Mouse (Mus musculus): ENCODE measurements at regions not wholly inside any gene's neighbourhood (a gene's known extent, or its start where the extent isn't known, plus 50 kb on each side); places are given as distances from the start of the nearest gene placed in this dataset.

DNA sequence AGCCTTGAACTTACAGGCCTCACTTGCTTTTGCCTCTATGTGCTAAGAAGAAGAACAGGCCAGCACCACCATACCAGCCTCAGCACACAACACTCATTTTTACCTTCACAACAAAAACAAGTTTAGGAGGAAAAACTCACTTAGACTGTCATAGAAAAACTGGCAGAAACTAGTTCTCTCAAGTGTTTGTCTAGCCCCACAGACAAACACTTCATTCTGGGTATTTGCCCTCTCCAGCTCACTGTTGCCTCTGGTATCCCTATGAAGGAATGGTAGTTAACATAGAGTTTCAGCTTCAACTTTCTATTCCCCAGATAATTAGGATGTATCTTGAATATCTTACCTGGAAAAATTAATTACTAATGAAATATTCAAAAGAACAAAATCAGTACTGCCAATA, 433.6 kb upstream of the Tle4 start:
- Histone ChIP-seq H3K27me3 (ENCODE audit: insufficient read depth, low read length) (no peaks in the 10 kb centered on the region), H3K27ac (ENCODE audit: low read depth, low read length) (no peak overlapping the region), H3K9ac (no peak overlapping the region), H3K4me2 (ENCODE audit: low read depth) (no peak overlapping the region), H3K36me3 (ENCODE audit: insufficient read depth) (no peaks in the 10 kb centered on the region), H3K4me1 (ENCODE audit: insufficient read depth) (no peaks in the 10 kb centered on the region), H3K9me3 (ENCODE audit: low read length) (no peaks in the 10 kb centered on the region), H3K4me3 (ENCODE audit: low read depth, low read length) (no peak overlapping the region)
- no peak for TF ChIP-seq CTCF (IDR thresholded peaks at IDR 0.05; ENCODE audit: low read depth)
- DNase-seq (no peak), ATAC-seq (no peak)

DNA sequence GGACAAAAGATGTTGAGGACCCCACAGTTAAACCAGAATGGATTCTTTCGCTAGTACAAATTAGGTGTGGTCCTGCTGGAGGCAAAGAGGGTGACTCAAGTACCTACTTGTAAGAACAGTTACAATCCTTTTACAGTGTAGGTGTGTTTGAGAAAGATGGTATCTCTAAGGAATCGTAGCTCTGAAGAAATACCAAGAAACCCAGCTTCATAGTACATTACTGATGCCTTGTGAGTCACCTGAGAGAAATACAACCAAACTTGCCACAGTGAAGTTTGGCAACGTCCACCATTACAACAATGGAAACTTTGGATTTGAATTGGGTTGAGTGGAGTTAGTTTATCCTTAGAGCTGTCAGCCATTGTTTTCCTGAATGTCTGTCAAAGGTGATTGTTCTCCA, 405.7 kb upstream of the Tle4 start:
- WGBS = 70% methylated on average over 3 of the region's 3 CpGs
- no peaks in the 10 kb centered on the region for H3K27me3 ChIP-seq (ENCODE audit: insufficient read depth, low read length)
- TF ChIP-seq CTCF (IDR thresholded peaks at IDR 0.05; ENCODE audit: low read depth) = no peak
- no peak overlapping the region for H3K27ac ChIP-seq (ENCODE audit: low read depth, low read length)
- ATAC-seq = no peak
- DNase-seq = no peak
- H3K4me3 ChIP-seq (ENCODE audit: low read depth, low read length) = no peak overlapping the region
- no peaks in the 10 kb centered on the region for H3K9me3 ChIP-seq (ENCODE audit: low read length)
- H3K36me3 ChIP-seq (ENCODE audit: insufficient read depth) = no peaks in the 10 kb centered on the region
- H3K4me2 ChIP-seq (ENCODE audit: low read depth) = no peak overlapping the region
- no peak overlapping the region for H3K9ac ChIP-seq
- H3K4me1 ChIP-seq (ENCODE audit: insufficient read depth) = no peaks in the 10 kb centered on the region

DNA sequence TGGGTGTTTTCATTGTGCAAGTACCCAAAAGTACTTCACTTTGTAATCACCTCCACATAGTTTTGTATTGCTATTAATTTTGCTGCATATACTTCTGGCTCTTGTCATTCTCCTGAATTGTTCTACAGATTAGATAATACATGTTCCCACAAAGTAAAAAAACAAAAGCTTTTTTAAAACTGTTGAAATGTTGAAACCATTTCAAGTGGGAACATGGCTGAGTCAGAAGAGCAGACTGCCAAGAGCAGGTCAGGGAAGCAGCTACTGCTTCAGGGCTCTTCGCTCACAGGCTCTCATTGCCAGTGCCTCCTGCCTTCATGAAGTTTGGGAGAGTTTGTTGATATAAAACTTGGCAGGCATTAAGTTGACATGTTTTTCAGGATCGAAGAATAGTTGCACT, 395.5 kb upstream of the Tle4 start:
- Histone ChIP-seq H3K36me3 (ENCODE audit: insufficient read depth) (no peaks in the 10 kb centered on the region), H3K4me3 (ENCODE audit: low read depth, low read length) (no peak overlapping the region), H3K27ac (ENCODE audit: low read depth, low read length) (no peak overlapping the region), H3K27me3 (ENCODE audit: insufficient read depth, low read length) (no peaks in the 10 kb centered on the region), H3K4me1 (ENCODE audit: insufficient read depth) (no peaks in the 10 kb centered on the region), H3K4me2 (ENCODE audit: low read depth) (no peak overlapping the region), H3K9me3 (ENCODE audit: low read length) (no peaks in the 10 kb centered on the region), H3K9ac (no peak overlapping the region)
- TF ChIP-seq CTCF (IDR thresholded peaks at IDR 0.05; ENCODE audit: low read depth) = no peak
- no peak for ATAC-seq
- 86% methylated on average over 2 of the region's 2 CpGs for WGBS
- no peak for DNase-seq

DNA sequence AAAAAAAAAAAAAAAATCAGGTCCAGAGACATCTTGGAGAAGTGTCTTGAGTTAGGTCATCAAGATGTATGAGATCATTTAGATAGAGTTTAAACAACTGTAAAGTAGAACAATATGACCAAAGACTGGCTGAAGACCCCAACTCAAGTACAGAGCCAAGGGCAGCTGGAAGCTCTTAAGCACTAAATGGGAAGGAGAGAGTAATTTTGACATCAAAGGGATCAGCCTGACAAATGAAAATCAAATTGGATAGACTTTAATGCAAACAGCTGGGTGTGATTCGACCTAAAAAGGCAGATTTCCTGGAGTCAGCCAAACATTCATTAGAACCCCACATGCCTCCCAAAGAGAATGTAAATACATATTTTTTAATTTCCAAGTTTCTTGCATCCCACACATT, 372.3 kb upstream of the Tle4 start:
- 14% methylated on average over 1 of the region's 1 CpGs for WGBS

DNA sequence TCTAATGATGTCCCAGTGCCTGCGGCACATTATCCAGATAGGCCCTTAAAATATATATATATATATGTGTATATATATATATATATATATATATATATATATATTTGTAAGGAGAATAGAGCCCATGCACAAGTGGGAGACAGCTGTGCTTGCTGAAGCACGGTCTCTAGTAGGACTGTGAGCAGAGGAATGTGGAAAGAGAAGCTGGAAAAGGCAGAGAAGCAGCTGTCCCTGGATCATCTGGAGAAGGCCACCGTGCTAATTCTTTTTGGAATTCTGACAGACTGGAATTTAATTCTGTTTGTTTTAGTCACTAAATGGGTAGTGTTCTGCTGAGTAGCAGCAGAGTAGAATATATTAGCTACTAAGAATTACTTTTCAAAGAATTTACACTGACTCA, 370.4 kb upstream of the Tle4 start:
- ATAC-seq (no peak), DNase-seq (no peak)
- WGBS = 67% methylated on average over 3 of the region's 3 CpGs
- H3K27me3 ChIP-seq (ENCODE audit: insufficient read depth, low read length) = no peaks in the 10 kb centered on the region
- H3K9ac ChIP-seq = no peak overlapping the region
- H3K4me2 ChIP-seq (ENCODE audit: low read depth) = no peak overlapping the region
- no peak overlapping the region for H3K4me3 ChIP-seq (ENCODE audit: low read depth, low read length)
- no peaks in the 10 kb centered on the region for H3K4me1 ChIP-seq (ENCODE audit: insufficient read depth)
- H3K9me3 ChIP-seq (ENCODE audit: low read length) = no peaks in the 10 kb centered on the region
- no peaks in the 10 kb centered on the region for H3K36me3 ChIP-seq (ENCODE audit: insufficient read depth)
- TF ChIP-seq CTCF (IDR thresholded peaks at IDR 0.05; ENCODE audit: low read depth) = no peak
- no peak overlapping the region for H3K27ac ChIP-seq (ENCODE audit: low read depth, low read length)

More for the DNA sequence above, 372.3 kb upstream of the Tle4 start:
- Histone ChIP-seq H3K4me2 (ENCODE audit: low read depth) (no peak overlapping the region), H3K4me1 (ENCODE audit: insufficient read depth) (no peaks in the 10 kb centered on the region), H3K27ac (ENCODE audit: low read depth, low read length) (no peak overlapping the region), H3K9ac (no peak overlapping the region), H3K36me3 (ENCODE audit: insufficient read depth) (no peaks in the 10 kb centered on the region), H3K9me3 (ENCODE audit: low read length) (no peaks in the 10 kb centered on the region), H3K27me3 (ENCODE audit: insufficient read depth, low read length) (no peaks in the 10 kb centered on the region), H3K4me3 (ENCODE audit: low read depth, low read length) (no peak overlapping the region)
- ATAC-seq = no peak
- DNase-seq = no peak
- no peak for TF ChIP-seq CTCF (IDR thresholded peaks at IDR 0.05; ENCODE audit: low read depth)

DNA sequence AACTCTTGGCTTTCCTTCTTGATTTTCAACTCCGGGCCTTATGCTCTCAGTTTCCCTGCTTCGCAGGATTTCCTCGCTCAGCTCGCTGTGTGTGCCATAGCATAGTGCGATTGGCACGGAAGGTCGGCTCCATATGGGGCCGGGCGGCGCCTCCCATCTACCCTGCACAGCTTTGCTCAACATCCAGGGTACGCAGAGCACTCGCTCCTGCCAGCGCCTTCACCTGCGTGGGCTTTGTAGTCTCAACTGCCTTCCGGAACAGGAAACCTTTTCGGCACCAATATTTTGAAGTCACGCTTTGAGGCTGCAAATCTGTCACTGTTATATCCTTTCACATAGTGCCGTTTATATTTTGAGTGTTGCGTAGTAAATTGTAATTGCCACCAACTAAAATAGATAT, 359.9 kb upstream of the Tle4 start:
- 87% methylated on average over 19 of the region's 19 CpGs for WGBS
- no peak overlapping the region for H3K9ac ChIP-seq
- no peak overlapping the region for H3K4me2 ChIP-seq (ENCODE audit: low read depth)
- no peaks in the 10 kb centered on the region for H3K4me1 ChIP-seq (ENCODE audit: insufficient read depth)
- no peak overlapping the region for H3K4me3 ChIP-seq (ENCODE audit: low read depth, low read length)
- no peaks in the 10 kb centered on the region for H3K27me3 ChIP-seq (ENCODE audit: insufficient read depth, low read length)
- ATAC-seq (peak; percentile 72), DNase-seq (peak; percentile 49)
- H3K27ac ChIP-seq (ENCODE audit: low read depth, low read length) = no peak overlapping the region
- H3K9me3 ChIP-seq (ENCODE audit: low read length) = no peaks in the 10 kb centered on the region
- H3K36me3 ChIP-seq (ENCODE audit: insufficient read depth) = no peaks in the 10 kb centered on the region
- no peak for TF ChIP-seq CTCF (IDR thresholded peaks at IDR 0.05; ENCODE audit: low read depth)

DNA sequence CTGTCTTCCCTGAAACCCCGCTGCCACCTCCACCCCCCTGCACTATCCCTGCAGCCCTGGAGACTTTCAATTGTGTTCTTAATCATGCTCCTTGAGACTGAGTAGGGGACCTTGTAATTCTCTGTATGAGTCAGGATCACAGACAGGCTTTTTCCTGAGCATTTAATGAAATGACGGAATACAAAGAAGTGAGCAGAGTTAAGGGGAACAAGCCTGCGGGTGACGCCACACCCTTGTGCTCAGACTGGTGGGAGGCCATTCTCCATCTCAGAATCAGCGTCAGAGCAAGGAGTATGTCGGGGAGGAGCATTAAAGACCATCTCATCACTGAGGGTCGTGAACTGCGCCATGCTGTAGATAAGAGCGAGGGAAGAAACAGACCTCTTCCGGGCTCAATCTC, 359.3 kb upstream of the Tle4 start:
- Histone ChIP-seq H3K9me3 (ENCODE audit: low read length) (no peaks in the 10 kb centered on the region), H3K9ac (no peak overlapping the region), H3K4me1 (ENCODE audit: insufficient read depth) (no peaks in the 10 kb centered on the region), H3K27me3 (ENCODE audit: insufficient read depth, low read length) (no peaks in the 10 kb centered on the region), H3K4me3 (ENCODE audit: low read depth, low read length) (no peak overlapping the region), H3K27ac (ENCODE audit: low read depth, low read length) (no peak overlapping the region), H3K4me2 (ENCODE audit: low read depth) (no peak overlapping the region), H3K36me3 (ENCODE audit: insufficient read depth) (no peaks in the 10 kb centered on the region)
- 35% methylated on average over 10 of the region's 10 CpGs for WGBS
- ATAC-seq = peak; percentile 56
- DNase-seq = peak; percentile 14
- TF ChIP-seq CTCF (IDR thresholded peaks at IDR 0.05; ENCODE audit: low read depth) = no peak

DNA sequence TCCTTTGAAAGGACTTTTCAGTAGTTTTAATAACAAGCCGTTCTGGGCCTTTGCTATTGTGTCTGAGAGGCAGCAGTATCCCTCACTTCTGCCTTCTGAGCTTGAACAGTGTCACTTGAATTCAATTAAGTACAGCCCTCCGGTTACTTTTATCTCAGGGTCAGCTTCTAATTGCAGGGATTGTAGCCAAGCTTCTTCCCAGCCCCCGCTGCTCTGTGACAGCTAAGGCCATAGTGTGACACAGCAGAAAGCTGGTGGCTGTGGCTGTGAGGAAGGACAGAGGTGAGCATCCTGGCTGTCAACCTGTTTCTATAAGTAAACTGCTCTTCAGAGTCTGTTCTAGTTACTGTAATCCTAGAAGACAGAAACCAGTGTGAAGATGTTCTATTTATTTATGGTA, 358.5 kb upstream of the Tle4 start:
- Histone ChIP-seq H3K9me3 (ENCODE audit: low read length) (no peaks in the 10 kb centered on the region), H3K4me3 (ENCODE audit: low read depth, low read length) (no peak overlapping the region), H3K27me3 (ENCODE audit: insufficient read depth, low read length) (no peaks in the 10 kb centered on the region), H3K9ac (no peak overlapping the region), H3K36me3 (ENCODE audit: insufficient read depth) (no peaks in the 10 kb centered on the region), H3K4me2 (ENCODE audit: low read depth) (no peak overlapping the region), H3K4me1 (ENCODE audit: insufficient read depth) (no peaks in the 10 kb centered on the region), H3K27ac (ENCODE audit: low read depth, low read length) (no peak overlapping the region)
- ATAC-seq (no peak), DNase-seq (no peak)
- WGBS = 11% methylated on average over 3 of the region's 3 CpGs
- no peak for TF ChIP-seq CTCF (IDR thresholded peaks at IDR 0.05; ENCODE audit: low read depth)
